ENCODE assay signal across 7 mouse cellular contexts in the genomic region with DNA sequence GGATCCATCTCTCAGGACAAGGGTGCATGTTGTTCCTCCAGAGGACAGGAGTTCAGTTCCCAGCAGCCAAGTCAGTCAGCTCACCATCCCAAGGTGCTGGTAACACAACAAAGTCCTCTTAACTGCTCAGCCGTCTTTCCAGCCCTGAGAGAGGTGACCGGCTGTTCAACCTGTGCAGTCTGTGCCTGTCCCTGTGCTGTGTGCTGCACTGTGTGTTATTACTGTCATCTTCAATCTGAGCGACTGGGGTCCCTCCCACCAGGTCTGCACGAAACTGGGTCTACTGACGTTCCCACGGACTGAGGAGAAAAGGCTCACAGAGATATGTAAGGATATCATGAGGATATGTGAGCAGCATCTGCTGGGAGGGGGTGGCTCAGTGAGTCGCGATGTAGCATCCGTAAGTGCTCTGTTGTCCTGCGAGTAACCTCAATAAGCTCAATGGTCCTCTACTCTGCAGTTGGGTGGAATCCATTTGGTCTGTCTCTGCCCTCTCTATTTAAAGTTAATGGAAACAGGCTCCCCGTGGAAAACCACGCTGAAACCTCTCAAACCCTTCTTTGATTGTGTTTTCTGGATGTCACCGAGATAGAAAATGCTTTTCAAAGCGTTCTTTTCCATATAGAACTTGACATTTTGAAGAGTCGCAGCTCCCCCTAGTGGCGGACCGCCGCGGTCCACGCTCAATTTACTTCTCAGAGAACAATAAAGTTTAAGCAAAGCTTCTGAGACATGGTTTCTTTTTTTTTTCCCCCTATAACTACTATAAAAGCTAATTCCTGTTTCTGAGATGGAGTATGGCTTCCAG.
A peak's percentile ranks its signal among the peaks of the same experiment; 100 is the strongest.
DNase-seq lines count a peak whose midpoint lies in the region; ATAC-seq and TF ChIP-seq lines count a peak whose summit lies in the region.

No protein-coding gene starts in this region.

- DNase-seq in Patski (ENCODE audit: low read depth, low spot score), result peak; percentile 17
- peak; percentile 62 for DNase-seq in layer of hippocampus, adult 11-12 months (ENCODE audit: low spot score)
- DNase-seq in lung, postnatal 0 days (ENCODE audit: low spot score), result peak; percentile 66
- DNase-seq in right cerebral cortex, adult 18-20 months, result peak; percentile 55

- no peak overlapping the region for H3K4me3 ChIP-seq in E14TG2a.4 (replicated peaks; ENCODE audit: low read length)
- peak overlapping the region; percentile 16 for H3K4me3 ChIP-seq in cortical plate, adult 2 months (ENCODE audit: insufficient read depth, low read length)
- no peak overlapping the region for H3K4me3 ChIP-seq in heart, embryonic 14.5 days (ENCODE audit: control insufficient read depth in 1 of 2, insufficient read depth in 1 of 2, low read depth in 1 of 2, low read length in 2 of 2)
- H3K4me3 ChIP-seq in lung, postnatal 0 days (ENCODE audit: low read depth, low read length), result no peak overlapping the region

- H3K4me1 ChIP-seq in E14TG2a.4 (replicated peaks; ENCODE audit: low read depth, low read length), result peaks cover 40% of the 10 kb centered on the region
- no peaks in the 10 kb centered on the region for H3K4me1 ChIP-seq in cortical plate, adult 2 months (ENCODE audit: control insufficient read depth, insufficient read depth, low read length)
- peaks cover 2 to 3% of the 10 kb centered on the region in 2 experiments; a peak in 2 of 4 replicates for H3K4me1 ChIP-seq in heart, embryonic 14.5 days (ENCODE audit: control insufficient read depth in 2 of 2, insufficient read depth in 2 of 2, low read length in 2 of 2)
- no peaks in the 10 kb centered on the region for H3K4me1 ChIP-seq in lung, postnatal 0 days (ENCODE audit: insufficient read depth, low read depth, low read length)

- no peak for ATAC-seq in Patski
- ATAC-seq in heart, embryonic 14.5 days (ENCODE audit: insufficient number of reproducible peaks, insufficient read depth, low FRiP score, low read depth), result no peak
- ATAC-seq in lung, postnatal 0 days, result no peak

- H3K4me2 ChIP-seq in heart, embryonic 14.5 days (ENCODE audit: low read length), result peak overlapping the region; percentile 47
- H3K4me2 ChIP-seq in lung, postnatal 0 days (replicated peaks; ENCODE audit: low read depth, low read length), result 0 out of 2 replicates have a peak overlapping the region, but pooled peaks have one; percentile 25

- in situ Hi-C loops in Patski (cut with MboI; ENCODE audit: low pct_unique_long_range_greater_than_20kb), result no loop called here

- H3K27me3 ChIP-seq in E14TG2a.4 (ENCODE audit: insufficient read depth, low read length) (0 out of 2 replicates have a peak, but pooled peaks cover 2% of the 10 kb centered on the region), Patski (no peaks in the 10 kb centered on the region)
- no peaks in the 10 kb centered on the region for H3K27me3 ChIP-seq in heart, embryonic 14.5 days (ENCODE audit: control insufficient read depth, insufficient read depth, low read length)
- no peaks in the 10 kb centered on the region for H3K27me3 ChIP-seq in lung, postnatal 0 days (replicated peaks; ENCODE audit: insufficient read depth, low read length)

- no peak overlapping the region for H3K9ac ChIP-seq in heart, embryonic 14.5 days (ENCODE audit: low read length)
- no peak overlapping the region for H3K9ac ChIP-seq in lung, postnatal 0 days (replicated peaks; ENCODE audit: low read depth)

- H3K27ac ChIP-seq in cortical plate, adult 2 months (ENCODE audit: insufficient read depth, low read length), result no peak overlapping the region
- no peak overlapping the region for H3K27ac ChIP-seq in heart, embryonic 14.5 days (replicated peaks in 1 of 2; ENCODE audit: control insufficient read depth in 1 of 2, insufficient read depth in 1 of 2, low read depth in 2 of 2, low read length in 2 of 2)
- H3K27ac ChIP-seq in lung, postnatal 0 days (ENCODE audit: low read length), result no peak overlapping the region

- TF ChIP-seq POLR2A in cortical plate, adult 2 months (IDR thresholded peaks at IDR 0.05; ENCODE audit: extremely low read depth, insufficient read depth, low read length), result no peak

- 31% methylated on average over 20 of the region's 20 CpGs for WGBS in heart, embryonic 14.5 days
- 34% methylated on average over 20 of the region's 20 CpGs for WGBS in lung, postnatal 0 days

- CTCF ChIA-PET in Patski (lab: Charles Lee), result interaction anchor here (0.7 to 3.4 kb wide), 23 partner anchors 8 to 1562 kb away, joined by 3 to 20 read pairs (median 4); no protein-coding TSS in a partner anchor

- no peaks in the 10 kb centered on the region for H3K9me3 ChIP-seq in E14TG2a.4 (ENCODE audit: low read length)
- H3K9me3 ChIP-seq in heart, embryonic 14.5 days (ENCODE audit: control insufficient read depth, low read length), result no peaks in the 10 kb centered on the region
- no peaks in the 10 kb centered on the region for H3K9me3 ChIP-seq in lung, postnatal 0 days (ENCODE audit: low read length)

- no peak for TF ChIP-seq EP300 in lung, postnatal 0 days (IDR thresholded peaks at IDR 0.05)

- POLR2A ChIA-PET in Patski (lab: Charles Lee), result no interaction called here

- TF ChIP-seq CTCF in E14TG2a.4 (conservative IDR thresholded peaks at IDR 0.05; ENCODE audit: low read length), result peak; percentile 85
- TF ChIP-seq CTCF in Patski (IDR thresholded peaks at IDR 0.05), result peak; percentile 99
- peak; percentile 71 for TF ChIP-seq CTCF in cortical plate, adult 2 months (IDR thresholded peaks at IDR 0.05; ENCODE audit: extremely low read depth, insufficient read depth, low read length)
- TF ChIP-seq CTCF in lung, postnatal 0 days (IDR thresholded peaks at IDR 0.05), result peak; percentile 81

- H3K36me3 ChIP-seq in E14TG2a.4 (ENCODE audit: insufficient read depth, low read length), result no peaks in the 10 kb centered on the region
- H3K36me3 ChIP-seq in heart, embryonic 14.5 days (ENCODE audit: control insufficient read depth, insufficient read depth, low read length), result no peaks in the 10 kb centered on the region
- no peaks in the 10 kb centered on the region for H3K36me3 ChIP-seq in lung, postnatal 0 days (ENCODE audit: insufficient read depth, low read length)
